Mouse (Mus musculus): ENCODE measurements at regions not wholly inside any gene's neighbourhood (a gene's known extent, or its start where the extent isn't known, plus 50 kb on each side); places are given as distances from the start of the nearest gene placed in this dataset.
"Not testable (repeated sequence)": the region's sequence is repeated elsewhere in the genome, so short reads cannot be mapped to it uniquely, and the experiment has no call there.

GRCm38 (mm10) chr6:37732385-37732784 lies 138.2 kb upstream of the Trim24 start:
- WGBS: 37% methylated on average over 10 of the region's 10 CpGs
- H3K27ac ChIP-seq (ENCODE audit: low read depth, low read length): no peak overlapping the region

GRCm38 (mm10) chr6:37735288-37735961 lies 135.2 kb upstream of the Trim24 start:
- H3K27ac ChIP-seq (ENCODE audit: low read depth, low read length): no peak overlapping the region
- 74% methylated on average over 4 of the region's 4 CpGs for WGBS
- ATAC-seq (ENCODE audit: low FRiP score): no peak
- DNase-seq (ENCODE audit: low spot score): no peak
- H3K9me3 ChIP-seq (ENCODE audit: control insufficient read depth, low read length): no peaks in the 10 kb centered on the region
- H3K4me1 ChIP-seq (replicated peaks; ENCODE audit: control insufficient read depth, insufficient read depth, low read length): no peaks in the 10 kb centered on the region
- no peak overlapping the region for H3K4me3 ChIP-seq (ENCODE audit: low read depth, low read length)
- no peak overlapping the region for H3K9ac ChIP-seq (ENCODE audit: low read depth, low read length)
- H3K36me3 ChIP-seq (ENCODE audit: control insufficient read depth, insufficient read depth, low read length): no peaks in the 10 kb centered on the region
- H3K4me2 ChIP-seq (replicated peaks; ENCODE audit: low read depth, low read length): no peak overlapping the region
- no peaks in the 10 kb centered on the region for H3K27me3 ChIP-seq (ENCODE audit: control insufficient read depth, insufficient read depth, low read length)

More at GRCm38 (mm10) chr6:37732385-37732784, 138.2 kb upstream of the Trim24 start:
- H3K4me3 ChIP-seq (ENCODE audit: low read depth, low read length): no peak overlapping the region
- ATAC-seq (ENCODE audit: low FRiP score) (no peak), DNase-seq (ENCODE audit: low spot score) (peak; percentile 48)
- H3K9ac ChIP-seq (ENCODE audit: low read depth, low read length): no peak overlapping the region
- no peaks in the 10 kb centered on the region for H3K9me3 ChIP-seq (ENCODE audit: control insufficient read depth, low read length)
- no peak overlapping the region for H3K4me2 ChIP-seq (replicated peaks; ENCODE audit: low read depth, low read length)
- H3K4me1 ChIP-seq (replicated peaks; ENCODE audit: control insufficient read depth, insufficient read depth, low read length): no peaks in the 10 kb centered on the region
- H3K27me3 ChIP-seq (ENCODE audit: control insufficient read depth, insufficient read depth, low read length): no peaks in the 10 kb centered on the region
- H3K36me3 ChIP-seq (ENCODE audit: control insufficient read depth, insufficient read depth, low read length): no peaks in the 10 kb centered on the region

- WGBS: 74% methylated on average over 4 of the region's 4 CpGs
These were observed 134.7 kb upstream of the Trim24 start for GRCm38 (mm10) chr6:37735962-37736297.

GRCm38 (mm10) chr6:37740982-37741889 lies 129.4 kb upstream of the Trim24 start:
- H3K36me3 ChIP-seq (ENCODE audit: control insufficient read depth, insufficient read depth, low read length): no peaks in the 10 kb centered on the region
- no peaks in the 10 kb centered on the region for H3K27me3 ChIP-seq (ENCODE audit: control insufficient read depth, insufficient read depth, low read length)
- ATAC-seq (ENCODE audit: low FRiP score): no peak

More at GRCm38 (mm10) chr6:37735962-37736297, 134.7 kb upstream of the Trim24 start:
- no peak overlapping the region for H3K4me3 ChIP-seq (ENCODE audit: low read depth, low read length)
- H3K27ac ChIP-seq (ENCODE audit: low read depth, low read length): no peak overlapping the region
- no peak overlapping the region for H3K9ac ChIP-seq (ENCODE audit: low read depth, low read length)
- H3K4me1 ChIP-seq (replicated peaks; ENCODE audit: control insufficient read depth, insufficient read depth, low read length): no peaks in the 10 kb centered on the region
- ATAC-seq (ENCODE audit: low FRiP score): no peak
- no peak overlapping the region for H3K4me2 ChIP-seq (replicated peaks; ENCODE audit: low read depth, low read length)
- H3K27me3 ChIP-seq (ENCODE audit: control insufficient read depth, insufficient read depth, low read length): no peaks in the 10 kb centered on the region
- H3K9me3 ChIP-seq (ENCODE audit: control insufficient read depth, low read length): no peaks in the 10 kb centered on the region
- H3K36me3 ChIP-seq (ENCODE audit: control insufficient read depth, insufficient read depth, low read length): no peaks in the 10 kb centered on the region
- DNase-seq (ENCODE audit: low spot score): no peak

GRCm38 (mm10) chr6:37741916-37742315 lies 128.7 kb upstream of the Trim24 start:
- H3K4me2 ChIP-seq (replicated peaks; ENCODE audit: low read depth, low read length); H3K27ac ChIP-seq (ENCODE audit: low read depth, low read length); H3K9me3 ChIP-seq (ENCODE audit: control insufficient read depth, low read length); H3K27me3 ChIP-seq (ENCODE audit: control insufficient read depth, insufficient read depth, low read length); H3K36me3 ChIP-seq (ENCODE audit: control insufficient read depth, insufficient read depth, low read length); H3K4me3 ChIP-seq (ENCODE audit: low read depth, low read length); H3K9ac ChIP-seq (ENCODE audit: low read depth, low read length); ATAC-seq (ENCODE audit: low FRiP score); DNase-seq (ENCODE audit: low spot score); H3K4me1 ChIP-seq (replicated peaks; ENCODE audit: control insufficient read depth, insufficient read depth, low read length): not testable (repeated sequence)
- 76% methylated on average over 7 of the region's 7 CpGs for WGBS

More at GRCm38 (mm10) chr6:37740982-37741889, 129.4 kb upstream of the Trim24 start:
- WGBS: 86% methylated on average over 14 of the region's 14 CpGs
- Histone ChIP-seq H3K27ac (ENCODE audit: low read depth, low read length) (no peak overlapping the region), H3K4me2 (replicated peaks; ENCODE audit: low read depth, low read length) (no peak overlapping the region), H3K9me3 (ENCODE audit: control insufficient read depth, low read length) (no peaks in the 10 kb centered on the region), H3K9ac (ENCODE audit: low read depth, low read length) (no peak overlapping the region), H3K4me3 (ENCODE audit: low read depth, low read length) (no peak overlapping the region), H3K4me1 (replicated peaks; ENCODE audit: control insufficient read depth, insufficient read depth, low read length) (no peaks in the 10 kb centered on the region)
- DNase-seq (ENCODE audit: low spot score): no peak

GRCm38 (mm10) chr6:37744679-37745078 lies 125.9 kb upstream of the Trim24 start:
- Histone ChIP-seq H3K9ac (ENCODE audit: low read depth, low read length) (no peak overlapping the region), H3K4me1 (replicated peaks; ENCODE audit: control insufficient read depth, insufficient read depth, low read length) (no peaks in the 10 kb centered on the region), H3K27ac (ENCODE audit: low read depth, low read length) (no peak overlapping the region), H3K9me3 (ENCODE audit: control insufficient read depth, low read length) (no peaks in the 10 kb centered on the region), H3K4me2 (replicated peaks; ENCODE audit: low read depth, low read length) (no peak overlapping the region), H3K4me3 (ENCODE audit: low read depth, low read length) (no peak overlapping the region), H3K27me3 (ENCODE audit: control insufficient read depth, insufficient read depth, low read length) (no peaks in the 10 kb centered on the region), H3K36me3 (ENCODE audit: control insufficient read depth, insufficient read depth, low read length) (no peaks in the 10 kb centered on the region)
- 76% methylated on average over 4 of the region's 4 CpGs for WGBS
- ATAC-seq (ENCODE audit: low FRiP score) (no peak), DNase-seq (ENCODE audit: low spot score) (peak; percentile 20)

GRCm38 (mm10) chr6:37745393-37746100 lies 125.1 kb upstream of the Trim24 start:
- Histone ChIP-seq H3K9me3 (ENCODE audit: control insufficient read depth, low read length) (no peaks in the 10 kb centered on the region), H3K4me1 (replicated peaks; ENCODE audit: control insufficient read depth, insufficient read depth, low read length) (no peaks in the 10 kb centered on the region), H3K27ac (ENCODE audit: low read depth, low read length) (no peak overlapping the region), H3K9ac (ENCODE audit: low read depth, low read length) (no peak overlapping the region), H3K4me2 (replicated peaks; ENCODE audit: low read depth, low read length) (no peak overlapping the region), H3K36me3 (ENCODE audit: control insufficient read depth, insufficient read depth, low read length) (no peaks in the 10 kb centered on the region), H3K4me3 (ENCODE audit: low read depth, low read length) (no peak overlapping the region), H3K27me3 (ENCODE audit: control insufficient read depth, insufficient read depth, low read length) (no peaks in the 10 kb centered on the region)
- no peak for ATAC-seq (ENCODE audit: low FRiP score)
- no peak for DNase-seq (ENCODE audit: low spot score)
- 96% methylated on average over 11 of the region's 11 CpGs for WGBS

- H3K4me1 ChIP-seq (replicated peaks; ENCODE audit: control insufficient read depth, insufficient read depth, low read length); H3K4me3 ChIP-seq (ENCODE audit: low read depth, low read length); H3K4me2 ChIP-seq (replicated peaks; ENCODE audit: low read depth, low read length); H3K27me3 ChIP-seq (ENCODE audit: control insufficient read depth, insufficient read depth, low read length); ATAC-seq (ENCODE audit: low FRiP score); DNase-seq (ENCODE audit: low spot score); H3K9me3 ChIP-seq (ENCODE audit: control insufficient read depth, low read length); H3K27ac ChIP-seq (ENCODE audit: low read depth, low read length); H3K9ac ChIP-seq (ENCODE audit: low read depth, low read length); H3K36me3 ChIP-seq (ENCODE audit: control insufficient read depth, insufficient read depth, low read length): not testable (repeated sequence)
- WGBS: 93% methylated on average over 4 of the region's 4 CpGs
These were observed 122.8 kb upstream of the Trim24 start for GRCm38 (mm10) chr6:37747793-37748192.

All from hindbrain, embryonic 11.5 days (tissue).